Mouse (Mus musculus) spleen, postnatal 4 days (tissue): Measurements from ENCODE around the gene Macf1.

Experiments used
- DNase-seq, 2 experiments: peaks; one replicate each; pipeline ENCODE4 v3.0.0; 2022; ENCODE audit warnings: low spot score in 2 of 2

Gene Macf1

GRCm38 (mm10) chr4:123305789-123306188 lies 378.4 kb downstream of the Macf1 start:
- DNase-seq = no peak
